Mouse (Mus musculus) adrenal gland, postnatal 4 days (tissue): ENCODE results near the gene Ccdc71l. TPM values are rescaled to one million over a fixed set of nuclear protein-coding genes. Genes with fewer than 3 reads are reported as not detected.
A peak's percentile ranks its signal among the peaks of the same experiment; 100 is the strongest.

Source experiments
- DNase-seq, 2 experiments: peaks; one replicate each; pipeline ENCODE4 v3.0.0; 2021 to 2022; ENCODE audit warnings: low spot score in 2 of 2, mixed read lengths in 2 of 2
- long read RNA-seq, 2 experiments: library from polyadenylated mRNA; stranded (forward); transcript quantifications; one replicate each; pipeline ENCODE4 v2.0.0; 2021
- total RNA-seq, 2 experiments: library from RNA; stranded (reverse); gene quantifications; 2 replicates each; pipeline ENCODE4 v1.2.3; 2021

Ccdc71l gene
- 10 to 100 TPM; 15.1 to 15.4 TPM for total RNA-seq
- long read RNA-seq, experiment 1, full-length matches to known transcripts: 25 of 25 reads
- long read RNA-seq, experiment 1, partial matches to known transcripts: 0 of 25 reads
- long read RNA-seq, experiment 1, other reads (novel, unspliced or antisense): 0 of 25 reads
- long read RNA-seq, experiment 2, full-length matches to known transcripts: 56 of 56 reads
- long read RNA-seq, experiment 2, partial matches to known transcripts: 0 of 56 reads
- long read RNA-seq, experiment 2, other reads (novel, unspliced or antisense): 0 of 56 reads

DNA sequence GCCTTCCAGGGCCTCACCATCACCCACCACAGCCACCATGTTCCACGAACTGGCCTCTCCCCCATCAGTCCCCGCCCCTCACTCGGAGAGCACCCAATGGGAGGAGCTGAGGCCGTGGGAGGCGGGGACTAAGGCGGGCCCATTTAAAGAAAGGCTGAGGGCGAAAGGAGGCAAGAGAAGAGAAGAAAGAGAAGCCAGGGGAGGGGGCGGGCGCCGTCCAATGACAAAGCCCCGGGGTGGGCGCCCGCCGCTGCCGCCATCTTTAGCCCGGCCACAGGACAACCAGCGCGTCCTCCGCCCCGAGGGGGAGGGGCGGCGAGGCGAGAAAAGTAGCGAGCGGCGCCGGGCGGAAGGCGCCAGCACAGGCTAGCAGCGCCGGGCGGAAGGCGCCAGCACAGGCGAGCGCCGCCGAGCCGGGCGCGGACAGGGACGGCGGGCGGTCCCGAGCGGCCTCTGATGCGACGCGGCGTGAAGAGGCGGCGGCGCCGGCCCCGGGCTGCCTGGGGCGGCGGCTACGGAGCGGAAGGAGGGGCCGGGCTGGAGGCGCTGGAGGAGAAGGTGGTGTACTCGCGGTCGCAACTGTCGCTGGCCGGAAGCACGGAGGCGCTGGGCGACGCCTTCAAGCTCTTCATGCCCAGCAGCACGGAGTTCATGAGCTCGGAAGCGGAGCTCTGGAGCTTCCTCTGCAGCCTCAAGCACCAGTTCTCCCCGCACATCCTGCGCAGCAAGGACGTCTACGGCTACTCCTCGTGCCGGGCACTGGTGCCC, at the start of gene Ccdc71l:
Ccdc71l (plus strand) TSS at position 177 of the 768 bp plus-strand sequence.
- DNase-seq: peak; percentile 63 to 65

DNA sequence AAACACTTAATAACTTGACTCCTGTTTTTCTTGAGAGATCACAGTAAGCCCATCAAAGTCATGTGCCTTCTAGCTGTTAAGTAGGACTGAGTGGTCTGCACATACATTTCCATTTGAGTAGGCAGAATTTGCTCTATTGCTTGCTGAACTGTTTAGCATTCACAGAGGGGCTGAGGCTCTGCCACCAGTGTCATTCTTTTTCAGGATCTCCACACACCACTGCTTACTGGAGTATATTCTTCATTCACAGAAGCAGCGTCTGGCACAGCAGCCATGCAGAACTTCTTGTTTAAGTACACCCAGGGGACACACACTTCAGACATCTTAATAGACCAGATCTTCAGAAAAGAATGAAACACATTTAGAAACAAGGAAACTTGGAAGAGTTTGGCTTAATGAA, 39.4 kb upstream of the Ccdc71l start:
- DNase-seq: no peak

DNA sequence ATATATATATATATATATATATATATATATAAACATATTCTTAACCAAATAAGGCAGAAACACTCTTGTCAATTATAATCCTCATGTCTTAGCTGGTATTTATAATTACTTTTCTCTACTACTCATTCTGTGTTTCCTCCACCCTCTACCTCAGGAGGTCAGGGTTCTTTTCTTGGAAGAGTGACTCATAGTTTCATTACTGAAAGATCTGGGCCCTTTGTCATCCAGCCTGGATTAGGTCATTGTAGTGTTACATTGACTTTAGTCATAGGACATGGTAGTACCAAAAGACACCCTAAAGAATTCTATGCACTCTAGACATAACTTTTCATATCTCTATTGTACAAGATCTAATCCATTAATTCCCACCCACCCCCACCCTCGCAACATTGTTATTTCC, 35.0 kb upstream of the Ccdc71l start:
- DNase-seq: no peak

DNA sequence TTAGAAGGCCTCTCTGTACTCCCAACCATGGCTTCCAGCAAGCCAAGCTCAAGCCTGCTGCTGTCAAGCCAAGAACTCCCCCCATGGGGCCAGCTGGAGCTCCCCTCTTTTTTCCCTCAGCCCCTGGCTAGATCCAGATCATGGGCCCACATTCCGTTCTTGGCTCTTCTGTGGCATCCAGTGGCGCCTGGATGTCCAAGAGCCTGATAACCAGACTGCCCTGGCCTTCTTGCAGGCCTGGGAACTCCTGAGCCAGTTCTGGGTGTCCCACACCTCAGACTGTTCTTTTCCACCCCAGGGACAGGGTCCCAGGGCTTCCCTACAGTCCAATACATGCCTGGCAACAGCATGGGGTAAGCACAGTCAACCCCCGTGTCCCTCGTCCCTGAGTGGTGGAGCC, 32.4 kb upstream of the Ccdc71l start:
- DNase-seq: no peak

DNA sequence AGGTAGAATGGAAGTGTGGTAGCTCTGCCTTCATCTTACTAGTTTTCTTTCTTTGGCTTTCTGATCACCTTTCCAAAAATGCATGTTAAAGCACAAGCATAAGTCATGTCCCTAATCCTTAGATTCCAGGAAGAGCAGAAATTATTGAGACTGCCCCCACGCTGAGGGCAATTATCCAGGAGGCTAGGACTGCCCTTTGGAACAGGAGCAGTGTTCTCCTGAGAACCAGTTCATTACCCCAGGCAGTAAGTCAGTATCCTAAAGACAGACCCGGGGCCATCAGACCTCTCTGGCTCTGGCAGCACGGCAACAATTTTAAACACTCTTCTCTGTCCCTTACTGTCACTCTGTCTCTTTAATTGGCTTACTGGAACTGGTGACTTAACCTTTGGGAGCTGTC, 30.0 kb upstream of the Ccdc71l start:
- no peak for DNase-seq

DNA sequence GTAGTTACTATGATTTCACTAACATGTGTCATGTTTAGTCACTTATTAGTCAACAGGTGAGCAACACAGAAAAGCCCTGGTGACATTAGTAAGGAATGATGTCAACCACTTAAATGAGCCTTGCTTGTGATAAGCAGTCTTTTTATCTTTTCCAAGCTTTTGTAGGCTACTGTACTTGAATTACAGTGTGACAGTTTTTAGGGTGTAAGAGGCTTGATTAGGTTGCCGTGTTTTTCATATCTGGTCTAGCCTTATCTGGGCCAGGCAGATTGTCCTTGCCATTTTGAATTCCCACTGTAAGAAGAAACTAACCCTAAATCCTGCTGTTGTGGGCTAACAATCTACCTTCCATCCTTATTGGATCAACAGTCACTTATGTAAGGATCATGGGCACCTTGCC, 26.6 kb upstream of the Ccdc71l start:
- no peak for DNase-seq

DNA sequence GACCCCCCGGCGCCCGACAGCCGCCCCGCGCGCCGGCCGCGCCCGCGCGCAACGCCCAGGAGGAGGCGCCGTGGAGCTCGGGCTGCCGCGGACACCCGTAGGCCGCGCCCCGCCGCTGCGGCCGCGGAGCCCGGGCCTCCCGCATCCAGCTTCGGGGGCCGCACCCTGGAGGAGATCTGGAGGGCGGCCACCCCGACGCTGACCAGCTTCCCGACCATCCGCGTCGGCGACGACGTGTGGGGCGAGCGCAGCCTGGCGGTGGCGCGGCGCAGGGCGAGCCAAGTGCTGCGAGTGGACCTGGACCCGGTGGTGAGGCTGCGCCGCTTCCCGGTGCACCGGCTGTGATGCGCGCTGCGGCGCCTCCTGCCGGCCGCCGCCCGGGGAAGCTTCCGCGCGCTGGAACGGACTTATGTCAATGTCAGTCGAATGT, 807 bp downstream of the Ccdc71l start:
- peak; percentile 67 to 71 for DNase-seq

DNA sequence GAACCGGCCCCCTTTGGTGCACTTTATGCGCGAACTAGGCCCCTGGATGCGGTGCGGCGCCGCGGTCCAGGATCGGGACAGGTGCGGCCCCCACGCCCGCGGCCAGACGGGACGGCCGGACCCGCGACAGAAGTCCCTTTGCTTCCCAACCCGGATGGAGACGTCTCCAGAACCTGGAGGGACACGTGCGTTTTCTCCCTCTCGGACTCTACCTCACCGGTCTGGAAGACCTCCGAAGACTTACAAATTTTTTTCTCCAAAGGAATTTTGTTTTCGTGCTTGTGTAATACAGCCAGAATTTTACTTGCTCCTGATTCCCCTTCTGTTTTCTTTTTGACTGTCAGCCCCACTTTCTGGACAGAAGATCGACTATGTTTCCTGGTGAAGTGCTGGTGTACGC, 1.2 kb downstream of the Ccdc71l start:
- DNase-seq: no peak

DNA sequence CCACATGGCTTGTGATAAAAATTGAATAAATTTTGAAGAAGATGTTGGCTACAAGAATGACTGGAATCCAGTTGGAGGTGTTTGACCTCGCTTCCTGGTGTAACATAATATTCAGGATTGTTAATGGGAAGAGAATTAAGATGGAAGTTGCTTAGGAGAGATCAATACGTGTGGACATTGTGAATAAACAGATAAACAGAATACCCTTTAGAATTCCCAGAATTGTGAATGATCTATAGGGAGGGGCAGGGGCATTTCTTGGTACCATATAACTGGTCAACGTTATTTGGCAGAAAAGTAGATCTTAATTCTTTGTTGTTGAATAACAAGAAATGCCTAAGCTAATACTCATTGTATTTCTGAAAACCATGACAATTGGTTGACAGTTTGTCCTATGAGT, 2.0 kb downstream of the Ccdc71l start:
- DNase-seq: no peak

DNA sequence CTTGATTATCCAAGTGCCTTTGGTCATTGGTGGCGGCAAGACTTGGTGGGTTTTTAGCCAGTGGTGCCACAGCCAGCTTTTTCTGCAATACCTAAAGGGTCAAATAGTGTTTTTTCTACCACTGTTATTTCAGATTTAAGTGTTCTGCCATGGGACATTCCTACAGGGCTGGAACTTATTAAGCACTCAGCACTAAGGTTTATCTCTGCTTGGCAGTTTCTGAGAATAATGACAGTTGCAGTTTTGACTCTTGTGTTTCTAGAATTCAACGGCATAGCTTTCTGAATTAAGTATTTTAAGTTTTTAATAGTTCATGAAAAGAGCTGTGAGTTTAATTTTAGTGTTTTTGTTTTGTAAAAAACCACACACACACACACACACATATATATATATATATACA, 2.5 kb downstream of the Ccdc71l start:
- no peak for DNase-seq

DNA sequence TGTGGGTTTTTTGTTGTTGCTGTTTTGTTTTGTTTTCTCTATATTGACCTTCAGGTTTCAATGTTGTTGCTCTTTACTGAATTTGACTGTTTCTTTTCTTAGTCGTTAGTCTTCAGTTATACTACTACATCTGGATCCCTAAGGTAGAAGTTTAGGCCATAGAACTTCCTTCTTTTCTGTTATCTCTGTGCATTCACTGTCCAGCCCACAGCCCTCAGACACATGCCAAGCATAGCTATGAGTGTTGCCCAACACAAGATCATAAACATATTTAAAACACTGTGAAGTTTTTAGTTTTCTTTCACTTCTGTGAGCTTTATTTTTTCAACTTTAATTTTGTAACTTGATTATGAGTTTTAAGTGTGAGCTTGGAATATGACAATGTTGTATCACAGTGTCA, 41.0 kb downstream of the Ccdc71l start:
- DNase-seq: no peak

DNA sequence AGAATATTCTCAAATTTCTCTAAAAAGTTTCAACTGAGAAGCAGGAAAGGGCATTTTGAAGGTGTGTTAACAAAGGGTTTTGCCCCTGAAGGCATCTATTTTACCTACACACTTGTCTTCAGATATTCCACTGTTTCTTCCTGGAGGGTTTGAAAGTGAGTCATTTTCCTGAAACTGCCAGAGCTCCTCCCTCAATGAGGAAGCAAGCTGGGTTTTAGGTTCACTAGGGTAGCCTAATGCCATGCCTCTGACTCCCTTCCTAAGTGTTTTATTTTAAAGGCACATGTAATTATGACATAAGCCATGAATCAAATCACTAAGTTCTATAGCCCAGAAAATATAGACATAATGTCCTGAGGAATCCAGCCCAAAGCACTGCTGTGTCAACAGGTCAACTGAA, 49.3 kb downstream of the Ccdc71l start:
- no peak for DNase-seq

DNA sequence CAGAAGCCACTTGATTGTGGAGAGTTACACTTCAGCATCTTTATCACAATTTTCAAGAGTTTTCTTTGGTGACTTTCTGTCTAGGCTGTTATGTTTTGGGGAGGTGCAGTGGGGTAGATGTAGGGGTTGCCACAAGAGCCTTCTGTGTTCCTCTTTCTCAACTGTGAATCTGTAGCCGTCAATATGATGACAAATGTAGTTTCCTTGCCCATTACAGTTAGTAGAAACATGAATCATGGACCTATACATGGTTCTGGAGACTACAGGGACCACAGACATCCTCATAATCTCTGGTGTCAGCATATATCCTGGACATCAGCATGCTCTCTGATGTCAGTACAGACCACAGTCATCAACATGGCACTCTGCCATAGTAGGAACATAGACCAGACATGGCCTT, 52.5 kb downstream of the Ccdc71l start:
- no peak for DNase-seq

Other genes with a start within 250 kb of the Ccdc71l start
- 1 to 10 TPM; 3.4 to 3.7 TPM for gene Pik3cg, start 170.0 kb upstream of the Ccdc71l start, total RNA-seq